Comparison of ENCODE assay signal across 8 mouse cellular contexts in genomic region chr2:178691190-178691864, GRCm38 (mm10).
DNase-seq lines count a peak whose midpoint lies in the region; ATAC-seq lines count a peak whose summit lies in the region.

No protein-coding gene starts in this region.

- no peaks in the 10 kb centered on the region for H3K36me3 ChIP-seq in liver, embryonic 11.5 days (ENCODE audit: control insufficient read depth, insufficient read depth, low read length)

- no peak overlapping the region for H3K9ac ChIP-seq in liver, embryonic 11.5 days (ENCODE audit: low read depth, low read length)

- H3K4me2 ChIP-seq in liver, embryonic 11.5 days: no peak overlapping the region

- 63% methylated on average over 13 of the region's 13 CpGs for WGBS in liver, embryonic 11.5 days

- H3K4me1 ChIP-seq in liver, embryonic 11.5 days (replicated peaks; ENCODE audit: control insufficient read depth, insufficient read depth, low read length): peaks cover 3% of the 10 kb centered on the region

- peak; percentile 39 for DNase-seq in embryo, embryonic 11 days
- no peak for DNase-seq in embryo, embryonic 10.5 days (ENCODE audit: low spot score)
- peak; percentile 11 for DNase-seq in liver
- no peak for DNase-seq in liver, embryonic 11.5 days (ENCODE audit: low spot score)
- no peak for DNase-seq in left cerebral cortex, postnatal 4 days
- no peak for DNase-seq in spleen, adult 12 weeks (ENCODE audit: low spot score)

- H3K4me3 ChIP-seq in liver, embryonic 11.5 days (ENCODE audit: low read depth, low read length): no peak overlapping the region

- H3K27me3 ChIP-seq in liver, embryonic 11.5 days (replicated peaks; ENCODE audit: control insufficient read depth, insufficient read depth, low read length): no peaks in the 10 kb centered on the region

- no peak overlapping the region for H3K27ac ChIP-seq in liver, embryonic 11.5 days (ENCODE audit: low read depth, low read length)

- intact Hi-C loops in left cerebral cortex, postnatal 4 days (cut with DNase I): no loop called here

- no peaks in the 10 kb centered on the region for H3K9me3 ChIP-seq in liver, embryonic 11.5 days (ENCODE audit: control insufficient read depth, low read length)

- ATAC-seq in liver, embryonic 11.5 days (replicated peaks; ENCODE audit: low FRiP score): no peak
- ATAC-seq in hematopoietic stem cell, adult 5-6 weeks (replicated peaks in 1 of 2; ENCODE audit: insufficient read depth in 1 of 2, low FRiP score in 2 of 2, low TSS enrichment in 1 of 2, low read depth in 1 of 2, poor library complexity in 2 of 2, severe bottlenecking in 2 of 2): peak; percentile 68
- peak; percentile 67 for ATAC-seq in megakaryocyte progenitor cell, adult 5-6 weeks (replicated peaks; ENCODE audit: poor library complexity)

Comparison
In these comparisons a context has a peak if more than half of its experiments do, and no peak if none do; other contexts are left out.
1. DNase-seq: peak in embryo, embryonic 11 days (single experiment) and liver (single experiment); none in embryo, embryonic 10.5 days (single experiment), liver, embryonic 11.5 days (single experiment), left cerebral cortex, postnatal 4 days (single experiment) and spleen, adult 12 weeks (single experiment).